In the genomic region with DNA sequence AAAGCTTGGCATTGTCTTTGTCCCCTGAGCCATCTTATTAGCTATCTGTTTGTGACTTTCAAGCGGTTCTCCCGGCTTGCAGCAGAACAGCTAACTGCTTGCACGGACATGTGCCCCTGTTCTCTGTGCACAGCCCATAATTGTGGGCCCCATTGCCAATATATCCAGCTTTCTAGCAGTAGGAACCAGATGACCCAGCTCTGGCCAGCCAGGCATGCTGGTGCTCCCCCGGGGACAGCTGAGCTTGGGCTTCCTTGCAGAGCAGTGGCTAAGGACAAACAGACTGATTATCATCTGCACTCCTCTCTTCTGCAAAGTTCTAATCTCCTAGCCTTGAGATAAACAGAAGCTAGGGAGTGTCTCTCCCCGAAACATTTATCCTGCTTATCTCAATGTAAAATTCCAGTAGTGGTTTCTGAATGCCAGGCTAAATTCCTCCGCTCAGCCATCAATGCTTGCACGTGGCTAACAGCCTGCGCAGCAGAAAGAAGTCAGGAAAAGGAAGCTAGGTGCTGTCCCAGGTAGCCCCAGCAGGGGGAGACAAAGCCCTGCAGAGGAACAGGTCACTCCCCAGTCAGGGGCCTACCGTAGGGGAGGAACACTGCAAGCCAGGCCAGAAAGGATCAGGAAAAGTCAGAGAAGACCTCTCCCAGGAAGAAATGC, we compare ENCODE assay signal across 9 mouse cellular contexts. TPM values are rescaled to one million over a fixed set of nuclear protein-coding genes. Genes with fewer than 3 reads are reported as not detected.
DNase-seq lines count a peak whose midpoint lies in the region; ATAC-seq and TF ChIP-seq lines count a peak whose summit lies in the region.
"Had no signal": no experiment of that assay in that cellular context is flagged by ENCODE, and none has a peak within 500 bp of the region (broad histone marks: within the 10 kb centered on the region; RNA-seq: fewer than 3 reads in every experiment).

No protein-coding gene starts in this region.

- ATAC-seq in forebrain, embryonic 12.5 days (ENCODE audit: low FRiP score), result peak; percentile 64; the same call in 1 of the 2 replicates
- peak; percentile 79 for ATAC-seq in heart, postnatal 0 days (ENCODE audit: insufficient read depth, low read depth)
- ATAC-seq in neural tube, embryonic 15.5 days (ENCODE audit: low FRiP score), result peak; percentile 84

- peaks cover 10% of the 10 kb centered on the region for H3K27me3 ChIP-seq in forebrain, embryonic 12.5 days
- no peaks in the 10 kb centered on the region for H3K27me3 ChIP-seq in heart, postnatal 0 days (ENCODE audit: control insufficient read depth, insufficient read depth, low read length)
- peaks cover 12% of the 10 kb centered on the region for H3K27me3 ChIP-seq in neural tube, embryonic 15.5 days (replicated peaks)

- no peak overlapping the region for H3K4me3 ChIP-seq in forebrain, embryonic 12.5 days (replicated peaks)
- no peak overlapping the region for H3K4me3 ChIP-seq in heart, postnatal 0 days (ENCODE audit: low read depth, low read length)
- H3K4me3 ChIP-seq in lung, adult 2 months (replicated peaks; ENCODE audit: extremely low read depth, low read depth, low read length), result no peak overlapping the region
- no peak overlapping the region for H3K4me3 ChIP-seq in neural tube, embryonic 15.5 days (replicated peaks)

- no peak overlapping the region for H3K4me2 ChIP-seq in forebrain, embryonic 12.5 days
- no peak overlapping the region for H3K4me2 ChIP-seq in heart, postnatal 0 days (ENCODE audit: low read depth, low read length)
- H3K4me2 ChIP-seq in neural tube, embryonic 15.5 days, result peak overlapping the region; percentile 17; the same call in 1 of the 2 replicates

- H3K9ac ChIP-seq in forebrain, embryonic 12.5 days, result no peak overlapping the region
- H3K9ac ChIP-seq in heart, postnatal 0 days (replicated peaks; ENCODE audit: low read depth, low read length), result 0 out of 2 replicates have a peak overlapping the region, but pooled peaks have one; percentile 30
- no peak overlapping the region for H3K9ac ChIP-seq in neural tube, embryonic 15.5 days (replicated peaks)

- TF ChIP-seq EP300 in heart, postnatal 0 days (IDR thresholded peaks at IDR 0.05; ENCODE audit: low read depth), result peak; percentile 86

- H3K36me3 ChIP-seq in forebrain, embryonic 12.5 days (replicated peaks), result no peaks in the 10 kb centered on the region
- no peaks in the 10 kb centered on the region for H3K36me3 ChIP-seq in heart, postnatal 0 days (replicated peaks; ENCODE audit: control insufficient read depth, insufficient read depth, low read length)
- no peaks in the 10 kb centered on the region for H3K36me3 ChIP-seq in neural tube, embryonic 15.5 days

- peak; percentile 70 to 77 for DNase-seq in CD8-positive naive resting alpha-beta T cell, adult 2 months (ENCODE audit: low read depth in 2 of 2, low spot score in 2 of 2)
- peak; percentile 75 for DNase-seq in c-Kit-positive CD71-negative TER-119-negative erythroid progenitor cells, embryonic 14.5 days (ENCODE audit: low read depth)
- peak; percentile 90 for DNase-seq in heart, postnatal 0 days (ENCODE audit: low spot score)
- DNase-seq in kidney, postnatal 36 days, result peak; percentile 94 to 98
- DNase-seq in lung, adult 2 months, result peak; percentile 94
- DNase-seq in testis, postnatal 14 days (ENCODE audit: low spot score), result peak; percentile 81

- H3K4me1 ChIP-seq in forebrain, embryonic 12.5 days, result peaks cover 32% of the 10 kb centered on the region
- peaks cover 35% of the 10 kb centered on the region for H3K4me1 ChIP-seq in heart, postnatal 0 days (ENCODE audit: control insufficient read depth, insufficient read depth)
- H3K4me1 ChIP-seq in lung, adult 2 months (ENCODE audit: control insufficient read depth, insufficient read depth, low read length), result peaks cover 7% of the 10 kb centered on the region; the same call in 1 of the 2 replicates
- H3K4me1 ChIP-seq in neural tube, embryonic 15.5 days, result peaks cover 41% of the 10 kb centered on the region

- TF ChIP-seq CTCF in heart, postnatal 0 days (IDR thresholded peaks at IDR 0.05; ENCODE audit: low read depth), result peak; percentile 100
- TF ChIP-seq CTCF in lung, adult 2 months (IDR thresholded peaks at IDR 0.05; ENCODE audit: insufficient read depth, low read length), result peak; percentile 97

- WGBS in forebrain, embryonic 12.5 days, result 17% methylated on average over 9 of the region's 9 CpGs
- WGBS in heart, postnatal 0 days, result 13% methylated on average over 9 of the region's 9 CpGs
- WGBS in lung, adult 2 months, result 26% methylated on average over 9 of the region's 9 CpGs
- WGBS in neural tube, embryonic 15.5 days, result 18% methylated on average over 9 of the region's 9 CpGs

- TF ChIP-seq POLR2A in lung, adult 2 months (IDR thresholded peaks at IDR 0.05; ENCODE audit: borderline replicate concordance, extremely low read depth, low read depth, low read length), result no peak

- no peak overlapping the region for H3K27ac ChIP-seq in forebrain, embryonic 12.5 days
- peak overlapping the region; percentile 36; the same call in 1 of the 2 replicates for H3K27ac ChIP-seq in heart, postnatal 0 days (ENCODE audit: low read depth)
- no peak overlapping the region for H3K27ac ChIP-seq in neural tube, embryonic 15.5 days (replicated peaks)

- H3K9me3 ChIP-seq in forebrain, embryonic 12.5 days, result no peaks in the 10 kb centered on the region
- no peaks in the 10 kb centered on the region for H3K9me3 ChIP-seq in heart, postnatal 0 days (replicated peaks; ENCODE audit: control insufficient read depth, low read length)
- no peaks in the 10 kb centered on the region for H3K9me3 ChIP-seq in neural tube, embryonic 15.5 days (replicated peaks)

RNA-seq across cellular contexts. Expression of gene Rab17, which starts 3.6 kb away (rescaled TPM):
- 0.21 TPM in 1 of 2 replicates, not detected in the other for polyA plus RNA-seq in forebrain, embryonic 12.5 days (2016; fragmentation: Nextera tagmentation; extraction: Ambion mirVana)
- total RNA-seq in heart, postnatal 0 days (2014; rRNA removed; ENCODE audit: low replicate concordance), result 7.1 and 8.4 TPM in 2 replicates
- 5.1 and 5.6 TPM in 2 replicates for polyA plus RNA-seq in heart, postnatal 0 days (2015; fragmentation: Nextera tagmentation; extraction: Ambion mirVana)
- 1.2 and 1.7 TPM in 2 replicates for polyA plus RNA-seq in lung, adult 2 months (2012; rRNA removed)
- polyA plus RNA-seq in neural tube, embryonic 15.5 days (2015; fragmentation: Nextera tagmentation; extraction: Ambion mirVana), result 1.9 TPM in 1 of 2 replicates, not detected in the other

RNA-seq across cellular contexts. Expression of gene Prlh, which starts 20.1 kb away (rescaled TPM):
- not detected in 2 replicates for polyA plus RNA-seq in forebrain, embryonic 12.5 days (2016; fragmentation: Nextera tagmentation; extraction: Ambion mirVana)
- total RNA-seq in heart, postnatal 0 days (2014; rRNA removed; ENCODE audit: low replicate concordance), result not detected in 2 replicates
- polyA plus RNA-seq in heart, postnatal 0 days (2015; fragmentation: Nextera tagmentation; extraction: Ambion mirVana), result not detected in 2 replicates
- polyA plus RNA-seq in lung, adult 2 months (2012; rRNA removed), result not detected in 2 replicates
- not detected in 2 replicates for polyA plus RNA-seq in neural tube, embryonic 15.5 days (2015; fragmentation: Nextera tagmentation; extraction: Ambion mirVana)
- polyA plus RNA-seq: gonadal fat pad, adult 2 months had no signal

RNA-seq across cellular contexts. Expression of gene Lrrfip1, which starts 25.5 kb away (rescaled TPM):
- 19.6 and 19.9 TPM in 2 replicates for polyA plus RNA-seq in forebrain, embryonic 12.5 days (2016; fragmentation: Nextera tagmentation; extraction: Ambion mirVana)
- total RNA-seq in heart, postnatal 0 days (2014; rRNA removed; ENCODE audit: low replicate concordance), result 120 and 135 TPM in 2 replicates
- 140 and 168 TPM in 2 replicates for polyA plus RNA-seq in heart, postnatal 0 days (2015; fragmentation: Nextera tagmentation; extraction: Ambion mirVana)
- polyA plus RNA-seq in lung, adult 2 months (2012; rRNA removed), result 30.5 and 38.1 TPM in 2 replicates
- polyA plus RNA-seq in neural tube, embryonic 15.5 days (2015; fragmentation: Nextera tagmentation; extraction: Ambion mirVana), result 45.3 and 51.5 TPM in 2 replicates

RNA-seq across cellular contexts. Expression of gene Mlph, which starts 58.2 kb away (rescaled TPM):
- 0.14 and 0.21 TPM in 2 replicates for polyA plus RNA-seq in forebrain, embryonic 12.5 days (2016; fragmentation: Nextera tagmentation; extraction: Ambion mirVana)
- total RNA-seq in heart, postnatal 0 days (2014; rRNA removed; ENCODE audit: low replicate concordance), result 0.04 and 0.27 TPM in 2 replicates
- polyA plus RNA-seq in heart, postnatal 0 days (2015; fragmentation: Nextera tagmentation; extraction: Ambion mirVana), result 0.12 TPM in 2 replicates
- polyA plus RNA-seq in lung, adult 2 months (2012; rRNA removed), result 10.3 and 13.5 TPM in 2 replicates
- polyA plus RNA-seq in neural tube, embryonic 15.5 days (2015; fragmentation: Nextera tagmentation; extraction: Ambion mirVana), result 0.09 and 0.31 TPM in 2 replicates
